Mouse (Mus musculus) spleen, adult 12 weeks (tissue): ENCODE results near the gene Amdhd2.

Experiments
- DNase-seq: peaks from one replicate; pipeline ENCODE4 v3.0.0; 2022; ENCODE audit warnings: low spot score

Gene Amdhd2

GRCm38 (mm10) chr17:24197032-24197824 is 33.7 kb upstream of the Amdhd2 start:
- no peak for DNase-seq

DNA sequence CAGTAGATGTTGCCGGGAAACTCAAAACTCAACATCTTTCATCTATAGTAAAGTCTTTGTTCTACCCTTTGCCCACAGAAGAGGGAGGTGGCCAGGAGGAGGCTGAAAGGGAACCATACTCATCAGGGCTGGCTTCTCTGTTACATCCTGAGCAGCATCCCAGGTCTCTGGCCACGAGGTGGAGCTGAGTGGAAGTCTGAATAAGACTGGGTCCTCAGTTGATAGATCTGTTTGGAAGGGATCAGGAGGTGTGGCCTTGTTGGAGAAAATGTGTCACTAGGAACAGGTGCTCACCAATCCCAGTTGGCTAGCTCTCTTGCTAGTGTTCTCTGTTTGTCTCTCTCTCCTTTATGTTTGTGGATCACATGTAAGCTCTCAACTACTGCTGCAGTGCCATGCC is 31.8 kb upstream of the Amdhd2 start:
- no peak for DNase-seq

- DNase-seq = no peak
These were observed 30.2 kb upstream of the Amdhd2 start for GRCm38 (mm10) chr17:24193769-24194168.

- DNase-seq = no peak
These were observed 29.7 kb upstream of the Amdhd2 start for GRCm38 (mm10) chr17:24193268-24193667.

- DNase-seq = no peak
These were observed 29.3 kb upstream of the Amdhd2 start for GRCm38 (mm10) chr17:24192848-24193247.

- no peak for DNase-seq
These were observed 27.9 kb upstream of the Amdhd2 start for GRCm38 (mm10) chr17:24191481-24191880.

- DNase-seq = no peak
These were observed 27.4 kb upstream of the Amdhd2 start for GRCm38 (mm10) chr17:24190934-24191333.

GRCm38 (mm10) chr17:24174259-24174658 is 10.7 kb upstream of the Amdhd2 start:
- no peak for DNase-seq

GRCm38 (mm10) chr17:24173423-24173822 is 9.9 kb upstream of the Amdhd2 start:
- DNase-seq = peak; percentile 56

- DNase-seq = no peak
These were observed 8.2 kb upstream of the Amdhd2 start for GRCm38 (mm10) chr17:24171738-24172137.

- DNase-seq = no peak
These were observed 7.2 kb upstream of the Amdhd2 start for GRCm38 (mm10) chr17:24170729-24171128.

DNA sequence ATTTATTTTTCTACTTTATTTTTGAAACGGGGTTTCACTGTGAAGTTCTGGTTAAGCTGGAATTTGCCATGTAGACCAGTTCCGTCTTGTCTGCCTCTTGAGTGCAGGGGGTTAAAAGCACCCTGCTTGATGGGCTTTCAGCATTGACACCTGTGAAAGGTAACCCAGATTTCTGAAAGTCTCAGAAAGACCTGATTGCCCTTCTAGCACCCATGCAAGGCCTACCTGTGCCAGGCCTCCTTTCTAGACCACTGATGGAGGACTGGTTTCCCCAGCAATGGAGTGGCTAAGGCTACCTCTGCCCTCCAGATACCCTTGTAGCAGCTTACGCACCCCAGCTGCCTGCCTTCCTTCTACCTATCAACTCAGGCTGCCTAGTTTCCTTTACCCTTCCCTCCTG is 6.6 kb upstream of the Amdhd2 start:
- DNase-seq = no peak

DNA sequence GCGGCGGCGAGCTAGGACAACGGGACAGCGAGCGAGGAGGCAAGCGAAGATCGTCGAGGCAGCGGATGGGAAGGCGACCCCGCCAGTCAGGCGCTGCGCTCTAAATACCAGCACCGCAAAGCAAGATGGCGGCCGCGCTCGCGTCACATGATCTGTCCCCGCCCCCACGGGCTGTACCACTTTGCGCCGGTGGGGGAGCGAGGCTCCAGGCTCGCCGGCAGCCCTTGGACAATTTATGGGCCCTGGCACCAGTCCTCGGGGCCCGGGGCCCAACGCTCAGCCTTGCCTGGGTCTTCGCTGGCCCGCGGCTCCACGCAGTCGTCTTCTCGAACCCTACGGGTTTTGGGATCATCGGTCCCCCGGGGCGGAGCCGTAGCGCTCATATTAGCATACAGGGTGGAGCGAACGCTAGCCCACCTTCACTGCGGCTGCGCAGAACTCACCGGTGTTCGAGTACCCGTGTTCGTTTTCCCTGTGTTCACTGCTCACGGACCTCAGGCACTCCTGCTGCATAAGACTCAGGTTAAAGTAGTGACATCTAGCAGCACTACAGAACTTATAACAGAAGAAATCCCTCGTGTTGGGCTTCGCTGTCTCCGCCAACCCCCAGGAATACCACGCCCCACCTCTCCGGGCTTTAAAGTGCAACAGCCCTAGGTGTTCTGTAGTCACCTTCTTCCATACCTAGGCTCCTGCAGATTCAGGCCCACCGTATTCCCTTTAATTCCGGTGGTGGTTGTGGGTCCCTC is 5.9 kb upstream of the Amdhd2 start, which contains the start of gene Atp6v0c:
TSS of gene Atp6v0c (minus strand) at position 386 of the 749 bp plus-strand sequence.
- DNase-seq = peak; percentile 95

DNA sequence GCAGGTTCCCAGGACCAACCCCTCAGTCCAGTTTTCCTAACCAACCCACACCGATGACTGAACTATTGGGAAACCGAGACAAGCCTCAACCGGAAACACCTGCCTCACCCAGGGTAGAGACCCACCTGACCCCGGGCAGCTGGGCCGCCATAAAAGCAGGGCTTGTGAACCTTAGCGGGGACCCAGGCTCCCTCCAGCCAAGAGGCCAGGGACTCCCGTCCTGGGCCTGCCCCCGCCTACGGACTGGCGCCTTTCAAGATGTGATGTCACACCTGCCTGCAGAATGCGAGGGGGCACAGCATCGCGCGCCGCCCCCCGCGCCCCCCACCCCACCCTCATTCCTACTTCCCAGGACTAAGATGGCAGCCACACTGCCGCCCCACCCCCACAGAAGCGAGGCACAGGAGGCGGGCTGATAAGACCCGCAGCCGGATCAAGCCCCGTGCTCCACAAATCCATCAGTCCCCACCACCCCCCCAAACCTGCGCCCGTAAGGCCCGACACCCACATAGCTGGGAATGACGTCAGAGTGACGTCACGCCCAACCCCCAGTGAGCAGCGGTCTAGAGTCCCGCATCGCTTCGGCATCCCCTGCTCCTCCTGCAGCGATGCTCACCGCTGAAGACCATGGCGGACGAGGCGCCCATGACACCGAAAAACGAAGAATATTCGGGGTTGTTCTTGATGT is 5.2 kb upstream of the Amdhd2 start:
- DNase-seq = peak; percentile 50

DNA sequence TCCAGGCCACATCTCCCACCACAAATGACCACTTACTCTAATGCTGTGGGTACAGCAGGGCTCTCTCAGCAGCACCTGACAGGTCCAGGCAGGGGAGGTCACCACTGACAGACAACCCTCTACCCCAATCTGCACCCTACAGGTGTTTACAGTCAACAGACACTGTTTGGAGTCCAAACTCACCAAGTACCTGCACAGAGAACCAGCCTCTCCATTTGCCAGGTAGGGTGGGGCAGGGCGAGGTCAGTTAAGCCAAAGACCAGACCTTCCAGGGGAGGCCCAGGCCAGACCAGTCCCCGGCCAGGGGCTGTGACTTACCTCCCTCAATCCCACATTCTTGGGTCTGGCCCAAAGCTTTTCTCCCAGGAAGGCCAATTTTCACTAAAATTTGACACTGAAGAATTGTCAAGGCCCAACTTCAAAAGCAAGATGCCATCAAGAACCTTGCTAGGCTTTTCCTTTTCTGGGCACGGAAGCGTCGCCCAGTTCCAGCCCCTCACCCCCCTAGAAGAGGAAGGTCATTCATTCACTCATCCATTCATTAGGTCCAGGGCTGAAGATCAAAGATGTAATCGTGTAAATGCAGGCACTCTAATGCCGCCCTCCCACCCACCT is 4.4 kb upstream of the Amdhd2 start:
- no peak for DNase-seq

- DNase-seq = no peak
These were observed 3.6 kb upstream of the Amdhd2 start for GRCm38 (mm10) chr17:24167120-24167519.

DNA sequence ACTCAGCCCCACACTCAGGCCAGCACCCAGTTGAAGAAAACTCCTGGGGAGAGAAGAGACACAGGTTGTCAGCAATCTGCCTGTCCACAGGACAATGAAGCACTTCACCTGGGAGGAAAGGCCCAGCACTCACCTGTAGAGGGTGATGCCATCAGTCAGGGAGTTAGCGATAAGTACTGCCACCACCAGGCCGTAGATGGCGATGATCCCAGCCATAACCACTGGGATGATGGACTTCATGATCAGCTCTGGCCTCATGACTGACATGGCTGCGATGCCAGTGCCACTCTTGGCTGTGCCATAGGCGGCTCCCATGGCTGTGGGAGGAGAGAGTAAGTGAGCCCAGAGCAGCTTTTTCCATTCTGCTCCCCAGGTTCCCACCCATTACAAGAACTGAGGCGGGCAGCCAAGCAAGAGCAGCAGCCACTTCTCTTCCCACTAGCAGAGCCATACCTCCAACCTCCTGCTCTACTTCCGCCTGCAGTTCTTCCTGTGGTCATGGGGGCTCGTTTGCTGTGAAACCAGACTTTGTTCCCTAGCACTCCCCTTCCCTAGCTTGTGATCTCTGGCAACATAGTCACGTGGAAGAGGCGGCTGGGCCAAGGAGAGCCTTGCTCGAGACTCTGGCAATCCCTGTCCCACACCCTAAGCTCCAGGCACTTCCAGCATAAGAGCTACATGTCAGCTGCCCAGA is 1.1 kb upstream of the Amdhd2 start:
- no peak for DNase-seq

DNA sequence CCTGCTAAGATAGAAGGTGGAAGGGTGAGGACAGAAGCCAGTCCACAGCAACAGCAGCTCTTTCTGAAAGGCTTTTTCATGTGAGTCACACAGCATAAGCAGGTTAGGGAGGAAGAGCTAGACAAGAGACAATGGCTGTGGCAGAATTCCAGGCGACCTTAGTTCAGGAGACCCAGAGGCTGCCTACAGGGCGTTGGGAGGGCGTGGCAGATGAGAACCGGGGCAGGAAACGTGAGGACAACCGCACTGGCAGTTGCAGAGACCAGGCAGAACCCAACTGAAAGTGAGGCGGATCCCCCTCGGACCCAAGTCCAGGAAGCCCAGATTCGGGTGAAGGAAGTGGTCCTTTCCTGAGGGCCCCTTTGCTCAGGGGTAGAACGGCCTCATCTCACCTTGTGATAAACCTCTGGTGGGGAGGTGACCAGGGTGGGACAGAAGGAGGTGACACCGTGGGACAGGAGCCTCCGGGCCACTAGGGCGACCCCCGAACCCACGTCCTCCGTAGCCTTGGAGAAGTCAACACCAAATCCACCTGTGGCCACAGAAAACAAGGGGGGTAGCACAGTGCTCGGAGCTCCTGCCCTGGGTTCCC is 886 bp downstream of the Amdhd2 start:
- DNase-seq = no peak

DNA sequence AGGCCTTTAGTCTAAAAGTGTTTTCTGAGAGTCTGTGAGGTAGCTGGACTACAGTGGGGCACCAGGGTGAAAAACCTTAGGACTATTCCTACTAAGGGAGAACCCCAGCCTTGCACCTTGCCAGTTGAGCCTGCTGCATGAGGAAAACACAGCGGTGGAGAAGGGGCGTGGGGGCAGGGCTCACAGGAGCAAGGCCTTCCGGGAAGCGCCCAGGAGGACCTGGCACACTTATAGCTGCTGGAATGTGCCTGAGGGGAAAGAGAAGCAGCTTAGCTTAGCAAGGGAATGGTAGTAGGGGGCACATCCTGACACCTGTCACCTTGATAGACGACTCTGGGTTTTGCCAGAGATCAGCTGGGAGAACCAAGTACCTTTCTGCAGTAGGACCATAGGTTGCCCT is 2.1 kb downstream of the Amdhd2 start:
- DNase-seq = no peak

GRCm38 (mm10) chr17:24157526-24157925 is 6.0 kb downstream of the Amdhd2 start:
- no peak for DNase-seq

DNA sequence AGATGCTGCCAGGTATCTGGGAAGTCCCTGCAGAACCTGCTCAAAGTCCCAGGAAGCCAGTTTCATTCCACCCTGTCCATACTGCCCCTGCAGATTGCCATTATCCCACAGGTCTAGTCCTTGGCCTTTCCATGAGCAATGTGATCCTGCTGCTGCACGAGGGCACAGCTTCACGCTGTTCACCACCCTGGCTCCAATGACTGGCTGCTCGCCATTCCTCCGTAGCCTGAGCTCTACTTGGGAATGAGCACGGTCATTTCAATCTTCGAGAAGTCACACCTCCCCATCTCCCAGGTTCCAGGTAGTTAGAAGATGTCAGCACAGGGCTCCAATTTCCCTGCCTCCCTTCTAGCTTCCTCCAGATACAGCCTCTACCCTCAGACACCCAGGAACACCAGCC is 6.4 kb downstream of the Amdhd2 start:
- DNase-seq = no peak
